Mouse (Mus musculus): ENCODE measurements around the gene Sort1.

DNA sequence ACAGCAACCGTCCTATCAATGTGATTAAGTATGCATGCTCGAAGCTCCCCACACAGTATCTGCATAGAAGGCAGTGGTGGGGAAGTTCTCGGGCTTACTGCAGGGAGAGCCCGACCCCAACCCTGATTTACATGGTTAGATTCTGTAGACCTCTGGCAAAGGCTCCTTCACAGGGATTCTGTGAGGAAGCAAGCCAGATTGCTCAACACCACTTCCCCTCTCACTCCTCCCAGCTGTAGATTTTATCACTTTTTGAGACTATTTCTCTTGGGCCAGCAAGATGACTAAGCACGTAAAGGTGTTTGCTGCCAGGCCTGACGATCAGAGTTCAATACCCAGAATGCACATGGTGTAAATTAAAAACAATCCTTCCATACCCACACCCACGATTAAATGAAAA, 62.0 kb downstream of the Sort1 start:
- TF ChIP-seq CTCF (IDR thresholded peaks at IDR 0.05; ENCODE audit: extremely low read depth, insufficient read depth, low read length) = no peak
- TF ChIP-seq POLR2A (IDR thresholded peaks at IDR 0.05; ENCODE audit: extremely low read depth, insufficient read depth, low read length) = no peak

Measured in cortical plate, adult 2 months (tissue).